Mouse (Mus musculus): Measurements from ENCODE around the gene Pik3cg.
"Not testable (repeated sequence)": the region's sequence is repeated elsewhere in the genome, so short reads cannot be mapped to it uniquely, and the experiment has no call there.

Gene Pik3cg

DNA sequence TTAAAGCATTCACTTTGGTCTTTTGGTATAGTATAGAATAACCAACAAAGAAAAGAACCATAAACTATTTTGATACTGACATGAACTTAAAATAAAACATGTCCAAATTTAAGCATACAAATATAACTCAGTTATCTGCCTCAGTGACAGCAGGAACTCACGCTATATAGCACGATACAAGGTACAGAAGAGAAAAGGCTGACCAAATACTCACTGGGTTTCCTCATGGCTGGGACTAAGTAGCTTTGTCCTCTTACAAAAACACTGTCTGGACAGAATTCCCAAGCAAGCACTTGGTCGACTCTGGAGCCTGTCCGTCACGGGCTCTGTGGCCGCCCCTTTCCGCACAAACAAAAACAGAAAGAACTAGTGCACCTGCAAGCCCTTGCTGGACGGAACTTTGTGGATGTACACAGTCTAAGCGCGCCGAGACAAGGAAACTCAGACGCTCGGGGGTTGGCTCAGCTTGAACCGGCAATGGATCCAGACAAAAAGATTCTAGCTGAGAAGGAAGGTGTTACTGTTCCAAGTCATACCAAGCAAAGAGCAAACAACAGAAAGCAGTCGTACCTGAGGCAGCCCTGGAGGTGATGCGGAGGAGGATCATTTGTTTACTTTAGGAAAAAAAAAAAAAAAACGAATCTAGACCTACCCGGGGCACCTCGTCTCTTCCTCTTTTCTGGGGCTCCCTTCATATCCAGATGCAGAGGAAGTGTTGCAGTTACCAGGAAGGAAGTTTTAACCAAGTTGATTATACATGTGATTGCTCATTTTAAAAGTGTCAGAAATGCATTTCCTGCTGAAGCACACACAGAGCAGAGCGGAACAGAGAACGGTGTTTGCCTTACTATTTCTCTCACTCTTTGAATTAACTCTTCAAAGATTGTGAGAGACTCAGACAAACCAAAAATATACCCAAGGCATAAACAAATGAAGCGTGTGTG is at the start of gene Pik3cg:
Gene Pik3cg (minus strand): TSS at position 712 of the 944 bp plus-strand sequence.
- peak; percentile 17 for DNase-seq (ENCODE audit: low spot score)

- DNase-seq (ENCODE audit: low spot score), result no peak
Measured at GRCm38 (mm10) chr12:32248483-32248882, 40.0 kb upstream of the Pik3cg start.

DNA sequence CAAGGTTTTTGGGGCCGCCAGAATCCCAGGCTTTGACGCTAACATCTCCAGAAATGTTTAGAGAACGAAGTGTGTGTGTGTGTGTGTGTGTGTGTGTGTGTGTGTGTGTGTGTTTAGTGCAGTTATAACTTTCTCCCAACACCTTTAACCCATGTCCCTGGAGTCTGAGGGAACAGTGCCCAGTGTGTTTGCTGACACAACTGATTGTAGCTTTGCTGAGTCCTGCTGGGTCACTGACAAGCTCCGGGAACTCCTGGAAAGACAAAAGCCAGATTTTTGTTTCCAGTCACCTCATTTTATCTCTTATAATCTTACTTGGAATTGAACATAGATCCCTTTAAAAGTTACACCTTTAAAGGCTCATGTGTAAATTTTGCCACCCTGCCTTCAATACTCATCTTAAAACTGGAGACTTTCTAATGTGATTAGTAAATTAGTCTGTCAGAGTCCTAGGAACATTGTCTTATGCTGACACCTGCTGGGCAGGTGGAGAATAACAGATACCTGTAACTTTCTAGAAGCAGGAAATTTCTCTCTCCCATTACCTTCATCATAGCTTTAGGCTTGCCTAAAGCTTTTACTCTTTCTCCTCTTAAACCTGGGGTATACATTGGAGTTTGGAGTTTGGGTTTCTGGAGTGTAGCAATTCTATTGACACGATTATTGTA is 37.2 kb upstream of the Pik3cg start:
- DNase-seq (ENCODE audit: low spot score), result peak; percentile 52

DNA sequence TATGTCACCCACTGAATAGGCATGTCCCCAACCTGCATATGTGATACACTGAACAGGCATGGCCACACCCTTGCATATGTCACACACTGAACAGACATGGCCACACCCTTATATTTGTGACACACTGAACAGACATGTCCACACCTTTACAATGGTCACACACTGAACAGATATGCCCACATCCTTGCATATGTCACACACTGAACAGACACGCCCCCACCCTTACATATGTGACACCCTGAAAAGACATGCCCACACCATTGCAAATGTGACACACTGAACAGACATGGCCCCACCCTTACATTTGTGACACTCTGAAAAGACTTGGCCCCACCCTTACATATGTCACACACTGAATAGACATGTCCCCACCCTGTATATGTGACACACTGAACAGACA is 35.1 kb upstream of the Pik3cg start:
- no peak for DNase-seq (ENCODE audit: low spot score)

GRCm38 (mm10) chr12:32239134-32239533 is 30.7 kb upstream of the Pik3cg start:
- DNase-seq (ENCODE audit: low spot score), result not testable (repeated sequence)

DNA sequence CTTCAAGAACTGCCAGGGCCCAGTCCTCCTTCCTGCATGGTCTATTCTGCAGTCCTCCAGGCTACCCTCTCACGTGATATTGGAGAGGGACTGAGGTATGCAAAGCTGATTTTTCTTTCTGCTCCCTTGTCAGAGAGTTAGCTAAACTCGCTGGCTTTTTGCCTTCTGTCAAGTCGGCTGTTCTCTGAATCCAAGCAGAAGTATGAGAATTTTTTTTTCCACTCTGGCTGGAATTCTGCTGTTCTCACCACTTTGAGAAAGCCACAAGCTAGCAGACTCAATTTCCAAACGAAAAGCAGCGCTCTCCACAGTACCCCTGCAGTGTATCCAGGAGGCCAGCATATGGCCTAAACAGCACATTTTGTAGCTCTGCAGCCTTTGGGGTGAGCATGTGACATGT is 30.0 kb upstream of the Pik3cg start:
- no peak for DNase-seq (ENCODE audit: low spot score)

- no peak for DNase-seq (ENCODE audit: low spot score)
Measured at GRCm38 (mm10) chr12:32237839-32238238, 29.4 kb upstream of the Pik3cg start.

DNA sequence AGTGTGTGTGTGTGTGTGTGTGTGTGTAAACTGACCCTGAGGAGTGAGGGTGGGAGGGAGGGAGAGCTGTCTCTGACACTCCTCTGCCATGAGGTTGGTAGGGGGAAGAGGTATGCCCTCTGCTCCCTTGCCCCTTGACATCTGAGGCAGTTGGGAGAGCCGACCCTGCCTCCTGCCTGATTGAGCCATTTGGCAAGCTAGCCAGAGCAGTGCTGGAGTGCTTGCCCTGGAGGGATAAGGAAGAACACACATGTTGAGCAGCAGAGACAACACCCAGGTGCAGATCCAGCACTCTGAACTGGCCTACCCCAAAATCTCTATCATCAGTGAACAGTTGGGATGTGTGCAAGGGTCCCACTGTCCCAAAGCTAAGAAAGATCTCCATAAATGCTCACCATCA is 28.7 kb upstream of the Pik3cg start:
- no peak for DNase-seq (ENCODE audit: low spot score)

DNA sequence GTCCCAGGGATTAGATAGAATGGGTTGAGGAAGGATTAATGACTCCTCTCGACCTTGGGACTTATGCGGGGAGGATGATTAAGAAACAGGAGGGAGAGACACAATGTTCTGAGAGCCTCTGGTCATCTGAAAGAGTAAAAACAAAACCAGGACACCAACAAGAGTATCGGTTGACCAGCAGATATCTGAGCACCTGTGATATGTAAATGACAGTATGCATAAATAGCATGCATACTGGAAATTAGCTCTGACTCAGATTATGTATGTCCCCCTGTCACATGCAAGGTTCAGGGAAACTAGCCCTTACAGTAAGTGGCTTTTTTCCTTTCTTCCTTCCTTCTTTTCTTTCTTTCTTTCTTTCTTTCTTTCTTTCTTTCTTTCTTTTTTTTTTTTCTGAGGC is 28.0 kb upstream of the Pik3cg start:
- no peak for DNase-seq (ENCODE audit: low spot score)

DNA sequence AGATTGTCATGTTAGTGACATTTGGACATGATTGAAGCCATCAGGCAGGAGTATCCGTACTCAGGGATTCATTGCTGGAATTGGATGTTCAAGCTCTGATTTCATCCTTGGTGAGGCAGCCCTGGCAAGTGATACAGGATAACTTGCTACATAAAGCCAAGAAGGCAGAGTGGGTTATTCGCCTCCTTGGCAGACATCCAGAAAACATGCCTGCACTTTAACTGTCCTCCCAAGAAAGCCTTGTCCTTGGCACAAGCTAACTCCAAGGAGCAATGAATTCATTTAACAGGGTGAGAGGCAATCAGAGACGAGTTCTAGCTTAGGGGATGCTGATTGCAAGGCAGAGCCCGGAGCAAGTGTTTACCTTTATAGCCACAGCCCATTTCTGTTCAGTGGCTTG is 25.4 kb upstream of the Pik3cg start:
- DNase-seq (ENCODE audit: low spot score), result no peak

- no peak for DNase-seq (ENCODE audit: low spot score)
Measured at GRCm38 (mm10) chr12:32231398-32231797, 22.9 kb upstream of the Pik3cg start.

- no peak for DNase-seq (ENCODE audit: low spot score)
Measured at GRCm38 (mm10) chr12:32223629-32224028, 15.2 kb upstream of the Pik3cg start.

- DNase-seq (ENCODE audit: low spot score), result no peak
Measured at GRCm38 (mm10) chr12:32222758-32223385, 14.4 kb upstream of the Pik3cg start.

DNA sequence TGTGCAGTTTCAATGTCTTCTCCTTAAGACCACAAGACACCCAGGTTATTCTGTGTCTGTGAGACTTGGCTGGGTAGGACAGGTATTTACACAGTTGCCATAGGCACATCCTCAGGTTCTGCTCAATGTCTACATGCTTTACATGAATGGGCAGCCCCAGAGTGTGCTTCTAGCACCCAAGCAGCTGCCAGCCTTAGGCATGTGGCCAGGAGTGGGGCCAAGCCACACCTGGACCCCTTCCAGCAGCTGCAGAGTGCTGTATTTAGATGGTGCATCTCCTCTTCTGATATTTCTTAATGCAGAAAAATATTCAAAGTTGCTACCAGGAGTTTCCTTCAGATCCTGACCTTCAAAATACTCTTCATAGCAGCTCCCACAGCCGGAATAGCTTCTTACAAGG is 11.9 kb upstream of the Pik3cg start:
- DNase-seq (ENCODE audit: low spot score), result no peak

DNA sequence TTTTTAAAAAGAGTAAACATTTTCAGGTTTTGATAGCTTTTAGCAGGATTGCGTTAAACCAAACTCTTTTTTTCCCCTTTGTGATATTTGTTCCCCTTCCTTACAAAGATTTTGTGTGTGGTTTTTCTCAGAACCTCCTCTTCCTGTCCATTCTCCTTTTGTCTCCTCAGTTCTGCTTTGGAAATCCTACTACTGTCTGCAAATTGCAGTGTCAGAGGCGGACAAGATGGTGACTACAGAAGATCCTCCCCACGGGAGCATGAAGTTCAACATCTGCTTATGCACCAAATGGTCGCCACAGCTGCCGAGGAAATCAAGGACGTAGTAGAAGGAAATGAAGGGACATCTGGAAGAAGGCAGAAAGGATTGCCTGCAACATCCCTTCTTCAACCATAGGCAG is 6.7 kb upstream of the Pik3cg start:
- DNase-seq (ENCODE audit: low spot score), result no peak

- DNase-seq (ENCODE audit: low spot score), result no peak
Measured at GRCm38 (mm10) chr12:32212702-32213101, 4.2 kb upstream of the Pik3cg start.

DNA sequence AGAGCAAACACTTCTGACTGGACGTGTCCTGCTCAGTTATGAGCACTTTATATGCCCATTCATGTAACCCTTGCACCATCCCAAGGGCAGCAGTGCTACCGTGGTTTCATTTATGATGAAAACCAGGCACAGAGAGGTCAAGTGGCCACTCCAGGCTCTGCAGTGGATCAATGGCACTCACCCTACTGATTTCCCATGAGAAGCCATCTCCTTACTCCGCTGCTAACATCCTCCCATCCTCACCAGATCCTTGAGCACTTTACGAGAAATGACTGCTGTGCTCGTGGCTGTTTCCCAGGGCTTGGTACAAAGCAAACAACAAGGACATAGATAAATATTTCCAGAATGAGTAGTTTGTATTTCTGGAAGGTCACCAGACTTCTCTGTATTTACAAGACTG is 3.7 kb upstream of the Pik3cg start:
- DNase-seq (ENCODE audit: low spot score), result no peak

DNA sequence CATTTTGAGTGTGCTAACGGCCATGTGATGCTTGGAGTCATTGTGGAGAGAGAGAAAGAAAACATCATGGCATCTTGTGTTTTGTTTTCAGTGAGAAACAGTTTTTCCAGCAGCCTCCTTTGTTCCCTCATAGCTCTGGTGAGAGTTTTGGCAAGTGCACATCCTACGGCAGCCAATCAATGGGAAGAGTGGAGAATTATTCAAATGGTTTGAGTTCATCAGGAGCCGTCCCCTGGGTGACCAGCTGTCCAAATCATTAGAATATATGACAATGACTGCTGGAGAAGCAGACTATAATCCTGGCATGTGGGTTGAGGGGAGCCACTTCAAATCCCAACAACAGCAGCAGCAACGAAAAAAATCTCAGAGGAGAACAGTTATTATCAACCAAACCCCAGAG is 2.8 kb upstream of the Pik3cg start:
- DNase-seq (ENCODE audit: low spot score), result no peak

- DNase-seq (ENCODE audit: low spot score), result no peak
Measured at GRCm38 (mm10) chr12:32208951-32209350, 492 bp upstream of the Pik3cg start.

- DNase-seq (ENCODE audit: low spot score), result no peak
Measured at GRCm38 (mm10) chr12:32207141-32207540, 1.3 kb downstream of the Pik3cg start.

DNA sequence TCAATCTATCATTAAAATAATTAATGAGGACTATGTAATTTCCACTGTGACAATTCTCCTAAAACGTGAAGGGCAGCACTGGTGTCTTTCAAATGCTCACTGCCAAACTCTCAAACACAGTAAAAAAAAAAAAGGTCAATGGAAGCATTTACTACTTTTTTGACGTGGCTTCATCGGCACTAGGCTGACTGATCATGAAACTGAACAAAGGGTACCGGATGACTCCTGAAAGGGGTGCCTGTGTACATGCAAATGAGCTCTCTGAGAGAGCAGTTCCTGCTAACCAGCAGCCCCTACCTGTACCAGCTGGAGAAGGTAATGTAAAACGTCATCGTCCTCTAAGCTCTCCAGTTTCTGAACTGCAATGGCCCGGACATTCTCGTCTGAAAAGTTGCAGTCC is 4.8 kb downstream of the Pik3cg start:
- no peak for DNase-seq (ENCODE audit: low spot score)

DNA sequence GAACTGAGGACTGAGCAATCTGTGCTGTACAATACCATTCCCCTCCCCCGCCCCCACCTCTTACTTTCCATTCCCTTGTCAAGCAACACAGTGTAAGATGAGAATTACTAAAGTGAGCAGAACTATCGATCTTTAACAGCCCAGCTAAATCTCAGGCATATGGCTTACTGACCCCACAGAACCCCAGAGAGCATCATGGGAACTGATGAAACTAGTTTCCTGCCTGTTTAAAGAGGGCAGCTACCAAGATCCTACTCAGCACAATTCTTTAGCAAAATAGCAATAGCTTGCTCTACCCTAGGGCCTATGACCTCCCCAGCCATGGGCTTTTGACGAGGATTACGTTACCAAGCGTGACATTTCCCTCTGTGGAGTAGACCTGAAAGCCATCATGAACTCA is 5.9 kb downstream of the Pik3cg start:
- no peak for DNase-seq (ENCODE audit: low spot score)

GRCm38 (mm10) chr12:32201932-32202331 is 6.5 kb downstream of the Pik3cg start:
- no peak for DNase-seq (ENCODE audit: low spot score)

All from urinary bladder, postnatal 14 days (tissue).